Mouse (Mus musculus) forebrain, embryonic 16.5 days (tissue): ENCODE results near the gene Irf7. TPM values are rescaled to one million over a fixed set of nuclear protein-coding genes. Genes with fewer than 3 reads are reported as not detected.
"Not testable (repeated sequence)": the region's sequence is repeated elsewhere in the genome, so short reads cannot be mapped to it uniquely, and the experiment has no call there.

Experiments used
- ATAC-seq: fragments of 200-750 bp; cut with Nextera tagmentation; 2 replicates; pipeline ENCODE4 v1.8.0; 2017; ENCODE audit warnings: mild to moderate bottlenecking, moderate library complexity
- H3K27ac ChIP-seq: fragments of 300-500 bp; sonication (generic); 2 replicates; pipeline ENCODE4 v1.5.1; 2014; ENCODE audit warnings: low read length, control low read depth
- H3K27me3 ChIP-seq: fragments of 300-500 bp; sonication (generic); replicated peaks from 2 replicates; pipeline ENCODE4 v1.6.1; 2014; ENCODE audit warnings: low read length; ENCODE audit not compliant: control insufficient read depth, insufficient read depth
- H3K36me3 ChIP-seq: fragments of 300-500 bp; sonication (generic); 2 replicates; pipeline ENCODE4 v1.6.1; 2014; ENCODE audit not compliant: control insufficient read depth, insufficient read depth
- H3K4me1 ChIP-seq: fragments of 300-500 bp; sonication (generic); replicated peaks from 2 replicates; pipeline ENCODE4 v1.6.1; 2014; ENCODE audit warnings: low read length; ENCODE audit not compliant: control insufficient read depth, insufficient read depth
- H3K4me2 ChIP-seq: fragments of 300-500 bp; sonication (generic); 2 replicates; pipeline ENCODE4 v1.6.1; 2014; ENCODE audit warnings: mild to moderate bottlenecking, low read length, control low read depth
- H3K4me3 ChIP-seq: fragments of 300-500 bp; sonication (generic); replicated peaks from 2 replicates; pipeline ENCODE4 v1.5.1; 2014; ENCODE audit warnings: mild to moderate bottlenecking, low read length, control low read depth
- H3K9ac ChIP-seq: fragments of 300-500 bp; sonication (generic); replicated peaks from 2 replicates; pipeline ENCODE4 v1.6.1; 2014; ENCODE audit warnings: low read depth, low read length, control low read depth
- H3K9me3 ChIP-seq: fragments of 300-500 bp; sonication (generic); 2 replicates; pipeline ENCODE4 v1.6.1; 2016; ENCODE audit warnings: low read length; ENCODE audit not compliant: control insufficient read depth
- WGBS: fragments of 180-500 bp; shearing (Covaris S2); extraction: QIAGEN DNeasy Blood & Tissue Kit; methylation state at CpG from one replicate; pipeline ENCODE4 v1.1.7; 2014; 5-methylcytosine and 5-hydroxymethylcytosine counted together
- polyA plus RNA-seq: library from polyadenylated mRNA; unstranded; fragments of >200 nt; fragmentation: Nextera tagmentation; extraction: Ambion mirVana; gene quantifications from 2 replicates; pipeline ENCODE4 v1.2.1, GENCODE M21; 2015

Irf7 gene
- polyA plus RNA-seq, 1 experiment from 2014 or later = 0.76 TPM

DNA sequence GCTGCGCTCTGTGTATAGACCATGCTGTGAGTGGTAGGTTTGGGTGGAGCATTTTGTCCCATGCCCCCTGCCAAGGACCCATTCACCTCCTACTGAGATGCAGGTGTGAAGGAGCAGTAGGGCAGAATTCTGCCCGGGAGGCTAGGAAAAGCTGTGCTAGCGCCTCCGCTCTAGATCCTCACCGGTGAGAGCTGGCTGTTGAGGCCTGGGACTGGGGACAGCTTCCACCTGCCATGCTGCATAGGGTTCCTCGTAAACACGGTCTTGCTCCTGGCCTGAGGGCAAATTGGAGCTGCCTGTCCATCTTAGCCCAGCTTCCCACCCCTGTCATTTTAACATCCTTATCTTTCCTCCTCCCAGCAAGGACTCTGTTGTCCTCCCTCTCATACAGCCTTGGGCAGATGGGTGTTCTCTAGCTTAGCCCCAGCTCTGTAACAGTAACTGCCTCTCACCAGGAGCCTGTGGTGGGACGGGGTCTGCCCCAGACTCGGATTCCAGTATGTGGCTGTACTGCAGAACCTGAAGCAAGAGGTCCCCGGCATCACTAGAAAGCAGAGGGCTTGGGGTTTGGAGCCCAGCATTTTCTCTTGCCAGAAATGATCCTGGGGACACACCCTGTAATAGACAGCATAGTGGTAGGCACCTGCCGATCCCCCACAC is 2.1 kb downstream of the Irf7 start:
- 79% methylated on average over 11 of the region's 11 CpGs for WGBS
- peaks cover 5% of the 10 kb centered on the region for H3K4me1 ChIP-seq
- H3K27ac ChIP-seq = no peak overlapping the region
- ATAC-seq = no peak
- no peaks in the 10 kb centered on the region for H3K27me3 ChIP-seq
- no peak overlapping the region for H3K4me3 ChIP-seq
- peaks cover 34% of the 10 kb centered on the region for H3K36me3 ChIP-seq
- no peaks in the 10 kb centered on the region for H3K9me3 ChIP-seq
- H3K4me2 ChIP-seq = no peak overlapping the region
- H3K9ac ChIP-seq = no peak overlapping the region

- ATAC-seq = no peak
- Histone ChIP-seq H3K4me3 (no peak overlapping the region), H3K9ac (no peak overlapping the region), H3K4me2 (no peak overlapping the region), H3K9me3 (no peaks in the 10 kb centered on the region), H3K36me3 (peaks cover 36% of the 10 kb centered on the region), H3K4me1 (peaks cover 5% of the 10 kb centered on the region), H3K27ac (no peak overlapping the region), H3K27me3 (no peaks in the 10 kb centered on the region)
- 89% methylated on average over 13 of the region's 13 CpGs for WGBS
These were observed 2.6 kb downstream of the Irf7 start for GRCm38 (mm10) chr7:141263640-141264039.

DNA sequence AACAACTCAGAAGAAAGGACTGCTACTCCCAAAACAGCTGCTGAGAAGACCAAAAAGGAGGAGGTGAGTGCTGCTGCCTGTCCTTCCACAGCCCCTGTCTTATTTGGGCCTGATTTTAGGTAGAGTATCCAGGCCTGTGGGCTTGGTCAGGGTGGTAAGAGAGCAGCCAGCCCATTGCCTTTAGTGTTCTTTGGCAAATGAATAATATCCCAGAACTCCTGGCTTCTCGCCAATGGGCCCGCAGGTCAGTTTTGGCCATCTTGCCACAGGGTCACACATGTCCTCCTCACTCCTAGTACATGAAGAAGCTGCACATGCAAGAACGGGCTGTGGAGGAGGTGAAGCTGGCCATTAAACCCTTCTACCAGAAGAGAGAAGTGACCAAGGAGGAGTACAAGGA is 4.8 kb downstream of the Irf7 start:
- Histone ChIP-seq H3K27me3 (no peaks in the 10 kb centered on the region), H3K9ac (no peak overlapping the region), H3K27ac (no peak overlapping the region), H3K4me1 (peaks cover 5% of the 10 kb centered on the region), H3K4me3 (no peak overlapping the region), H3K9me3 (no peaks in the 10 kb centered on the region), H3K36me3 (peaks cover 44% of the 10 kb centered on the region), H3K4me2 (no peak overlapping the region)
- no peak for ATAC-seq
- WGBS = 90% methylated on average over 3 of the region's 3 CpGs

- Histone ChIP-seq H3K9me3 (no peaks in the 10 kb centered on the region), H3K27ac (no peak overlapping the region), H3K4me1 (no peaks in the 10 kb centered on the region), H3K4me2 (no peak overlapping the region), H3K36me3 (peaks cover 35% of the 10 kb centered on the region), H3K4me3 (no peak overlapping the region), H3K9ac (no peak overlapping the region), H3K27me3 (no peaks in the 10 kb centered on the region)
- WGBS = 94% methylated on average over 10 of the region's 10 CpGs
- ATAC-seq = no peak
These were observed 10.1 kb downstream of the Irf7 start for GRCm38 (mm10) chr7:141256159-141256558.

GRCm38 (mm10) chr7:141250486-141250885 is 15.8 kb downstream of the Irf7 start:
- peaks cover 42% of the 10 kb centered on the region for H3K36me3 ChIP-seq
- not testable (repeated sequence) for H3K27ac ChIP-seq, H3K4me2 ChIP-seq, H3K9me3 ChIP-seq, H3K27me3 ChIP-seq, H3K4me1 ChIP-seq, ATAC-seq, H3K4me3 ChIP-seq, H3K9ac ChIP-seq
- 88% methylated on average over 4 of the region's 4 CpGs for WGBS

DNA sequence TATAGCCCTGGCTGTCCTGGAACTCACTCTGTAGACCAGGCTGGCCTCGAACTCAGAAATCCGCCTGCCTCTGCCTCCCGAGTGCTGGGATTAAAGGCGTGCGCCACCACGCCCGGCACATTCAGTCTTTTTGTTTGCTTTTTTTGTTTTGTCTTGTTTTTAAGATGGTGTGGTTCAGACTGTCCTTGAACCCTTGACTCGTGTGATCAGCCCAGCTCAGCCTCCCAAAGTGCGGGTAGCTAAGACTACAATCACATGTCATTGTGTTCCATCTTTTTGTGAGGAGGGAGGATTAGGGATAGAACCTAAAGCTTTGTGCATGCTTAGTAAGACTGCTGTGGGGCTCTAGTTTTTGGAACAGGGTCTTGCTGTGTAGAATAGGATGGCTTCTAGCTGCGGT is 34.7 kb downstream of the Irf7 start:
- ATAC-seq = no peak
- Histone ChIP-seq H3K4me3 (no peak overlapping the region), H3K4me2 (no peak overlapping the region), H3K27me3 (no peaks in the 10 kb centered on the region), H3K4me1 (peaks cover 18% of the 10 kb centered on the region), H3K9me3 (no peaks in the 10 kb centered on the region), H3K9ac (no peak overlapping the region), H3K27ac (no peak overlapping the region), H3K36me3 (peaks cover 20% of the 10 kb centered on the region)
- 87% methylated on average over 9 of the region's 10 CpGs for WGBS

DNA sequence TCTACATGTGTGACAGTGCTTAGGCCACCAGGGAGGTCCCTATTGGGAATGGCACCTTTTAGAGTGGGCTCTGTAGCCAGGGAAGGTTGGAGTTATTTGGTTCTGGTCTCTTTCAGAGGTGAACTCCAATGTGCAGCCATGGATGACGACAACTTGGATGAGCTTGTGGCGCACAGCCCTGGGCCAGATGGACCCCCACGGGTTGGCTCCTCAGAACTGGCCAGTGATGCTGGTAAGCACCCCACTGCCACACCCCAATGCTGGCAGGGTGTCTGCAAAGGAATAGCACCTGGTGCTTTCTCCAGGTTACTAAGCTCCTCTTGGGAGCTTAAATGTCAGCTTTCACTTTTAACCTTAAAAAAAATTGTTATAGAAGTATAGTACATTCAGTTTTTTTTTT is 35.2 kb downstream of the Irf7 start:
- H3K36me3 ChIP-seq = peaks cover 20% of the 10 kb centered on the region
- 89% methylated on average over 3 of the region's 3 CpGs for WGBS
- ATAC-seq = no peak

GRCm38 (mm10) chr7:141230570-141230969 is 35.7 kb downstream of the Irf7 start:
- no peak overlapping the region for H3K4me3 ChIP-seq
- peaks cover 20% of the 10 kb centered on the region for H3K36me3 ChIP-seq

More for the DNA sequence above, 35.2 kb downstream of the Irf7 start:
- no peak overlapping the region for H3K9ac ChIP-seq
- no peaks in the 10 kb centered on the region for H3K27me3 ChIP-seq
- no peaks in the 10 kb centered on the region for H3K9me3 ChIP-seq
- H3K27ac ChIP-seq = no peak overlapping the region
- no peak overlapping the region for H3K4me3 ChIP-seq
- peaks cover 18% of the 10 kb centered on the region for H3K4me1 ChIP-seq
- no peak overlapping the region for H3K4me2 ChIP-seq

DNA sequence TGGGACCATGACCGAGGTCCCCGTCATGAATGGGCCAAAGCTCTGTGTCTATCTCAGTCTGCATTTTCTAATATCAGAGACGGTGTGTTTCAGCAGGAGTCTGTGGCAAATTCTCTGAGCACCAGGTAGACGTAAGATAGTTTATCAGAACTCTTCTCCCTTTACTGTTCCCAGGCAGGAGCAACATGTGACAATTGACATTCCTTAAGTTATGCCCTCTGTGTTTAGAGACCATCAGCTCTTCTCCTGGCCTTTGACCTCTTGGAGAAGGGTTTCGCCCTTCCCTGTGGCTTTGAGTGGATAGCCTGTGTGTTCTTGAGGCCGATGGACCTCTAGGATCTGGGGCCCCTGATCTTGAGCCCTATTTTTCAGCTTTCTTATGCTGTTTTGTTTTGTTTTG is 36.6 kb downstream of the Irf7 start:
- Histone ChIP-seq H3K36me3 (peaks cover 18% of the 10 kb centered on the region), H3K27me3 (no peaks in the 10 kb centered on the region), H3K9ac (peak overlapping the region; percentile 94; the same call in 1 of the 2 replicates), H3K4me1 (peaks cover 18% of the 10 kb centered on the region), H3K4me3 (peak overlapping the region; percentile 93), H3K4me2 (peak overlapping the region; percentile 98), H3K9me3 (no peaks in the 10 kb centered on the region), H3K27ac (no peak overlapping the region)
- no peak for ATAC-seq
- WGBS = 63% methylated on average over 6 of the region's 6 CpGs

More at GRCm38 (mm10) chr7:141230570-141230969, 35.7 kb downstream of the Irf7 start:
- no peaks in the 10 kb centered on the region for H3K27me3 ChIP-seq
- H3K4me1 ChIP-seq = peaks cover 18% of the 10 kb centered on the region
- H3K9me3 ChIP-seq = no peaks in the 10 kb centered on the region
- no peak for ATAC-seq
- H3K27ac ChIP-seq = no peak overlapping the region
- H3K9ac ChIP-seq = no peak overlapping the region
- H3K4me2 ChIP-seq = no peak overlapping the region
- 91% methylated on average over 4 of the region's 4 CpGs for WGBS
